Mouse (Mus musculus) neural tube, embryonic 11.5 days (tissue): Measurements from ENCODE around the gene Snx25. TPM values are rescaled to one million over a fixed set of nuclear protein-coding genes. Genes with fewer than 3 reads are reported as not detected.

Experiments
- ATAC-seq: fragments of 200-750 bp; cut with Nextera tagmentation; 2 replicates; pipeline ENCODE4 v1.8.0; 2017; ENCODE audit warnings: moderate number of reproducible peaks, mild to moderate bottlenecking, moderate TSS enrichment, moderate library complexity; ENCODE audit not compliant: insufficient read depth, low FRiP score, low TSS enrichment
- DNase-seq: peaks from one replicate; pipeline ENCODE4 v3.0.0-alpha.2; 2015; ENCODE audit warnings: low spot score
- H3K27ac ChIP-seq: fragments of 300-500 bp; sonication (generic); 2 replicates; pipeline ENCODE4 v1.5.1; 2014; ENCODE audit warnings: low read depth, mild to moderate bottlenecking, low read length
- H3K27me3 ChIP-seq: fragments of 300-500 bp; sonication (generic); 2 replicates; pipeline ENCODE4 v1.6.1; 2014; ENCODE audit warnings: mild to moderate bottlenecking, low read length, mixed read lengths; ENCODE audit not compliant: control insufficient read depth, insufficient read depth
- H3K36me3 ChIP-seq: fragments of 300-500 bp; sonication (generic); 2 replicates; pipeline ENCODE4 v1.6.1; 2014; ENCODE audit warnings: mild to moderate bottlenecking, low read length, moderate library complexity, mixed read lengths; ENCODE audit not compliant: control insufficient read depth, insufficient read depth
- H3K4me1 ChIP-seq: fragments of 300-500 bp; sonication (generic); 2 replicates; pipeline ENCODE4 v1.6.1; 2014; ENCODE audit warnings: low read length, mixed read lengths; ENCODE audit not compliant: control insufficient read depth, insufficient read depth
- H3K4me2 ChIP-seq: fragments of 300-500 bp; sonication (generic); 2 replicates; pipeline ENCODE4 v1.6.1; 2014; ENCODE audit warnings: low read depth, mild to moderate bottlenecking, moderate library complexity
- H3K4me3 ChIP-seq: fragments of 300-500 bp; sonication (generic); 2 replicates; pipeline ENCODE4 v1.5.1; 2014; ENCODE audit warnings: low read depth, low read length
- H3K9ac ChIP-seq: fragments of 300-500 bp; sonication (generic); 2 replicates; pipeline ENCODE4 v1.6.1; 2014; ENCODE audit warnings: mild to moderate bottlenecking, low read length
- H3K9me3 ChIP-seq: fragments of 300-500 bp; sonication (generic); 2 replicates; pipeline ENCODE4 v1.6.1; 2016; ENCODE audit warnings: low read length; ENCODE audit not compliant: control insufficient read depth
- WGBS: fragments of 180-500 bp; shearing (Covaris S2); extraction: QIAGEN DNeasy Blood & Tissue Kit; methylation state at CpG from one replicate; pipeline ENCODE4 v1.1.7; 2014; 5-methylcytosine and 5-hydroxymethylcytosine counted together
- polyA plus RNA-seq: library from polyadenylated mRNA; unstranded; fragments of >200 nt; fragmentation: Nextera tagmentation; extraction: Ambion mirVana; gene quantifications from 2 replicates; pipeline ENCODE4 v1.2.1, GENCODE M21; 2014

Gene Snx25
- polyA plus RNA-seq, 1 experiment from 2014 or later, result 8.5 TPM

DNA sequence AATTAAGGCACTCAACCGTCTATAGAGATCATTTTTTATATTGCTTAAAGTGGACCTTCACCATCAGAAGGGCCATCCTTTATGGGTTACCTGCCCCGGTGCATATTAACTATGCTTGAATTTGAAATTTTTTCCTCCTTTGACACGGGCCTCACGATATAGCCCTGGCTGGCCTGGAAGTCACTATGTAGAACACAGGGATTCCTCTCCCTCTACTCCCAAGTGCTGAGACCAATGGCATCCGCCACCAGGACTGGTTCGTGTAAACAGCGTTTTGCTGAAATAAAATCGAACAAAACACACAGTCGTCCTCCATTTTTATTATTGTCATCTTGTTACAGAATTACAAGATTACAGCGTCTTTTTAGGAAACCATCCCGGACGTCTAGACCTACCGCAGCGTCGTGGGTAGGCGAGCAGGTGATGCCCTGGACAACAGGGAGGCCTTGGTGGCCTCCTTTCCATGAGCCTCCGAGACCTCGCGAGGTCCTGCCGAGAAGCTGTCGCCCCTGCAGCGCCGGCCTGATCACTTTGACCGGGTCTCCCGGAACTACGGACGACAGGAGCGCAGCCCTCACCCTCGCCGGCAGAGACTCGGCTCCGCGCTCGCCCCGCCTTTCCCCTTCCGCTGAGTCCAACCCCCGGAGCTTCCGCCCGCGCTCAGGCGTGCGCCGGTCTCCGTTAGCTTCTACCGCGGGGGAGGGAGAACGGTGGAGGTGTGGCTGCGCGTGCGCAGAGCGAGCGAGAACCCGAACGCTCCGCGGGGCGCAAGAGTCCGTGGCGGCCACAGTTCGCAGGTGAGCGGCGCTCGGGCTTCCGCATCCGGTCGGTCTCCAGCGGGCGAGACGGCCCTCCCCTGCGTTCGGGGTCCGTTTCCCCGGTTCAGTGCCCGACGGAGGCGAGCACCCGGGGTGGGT, 11.3 kb upstream of the Snx25 start:
- peak; percentile 95 for DNase-seq
- Histone ChIP-seq H3K4me2 (peak overlapping the region; percentile 74), H3K27me3 (no peaks in the 10 kb centered on the region), H3K36me3 (no peaks in the 10 kb centered on the region), H3K9ac (peak overlapping the region; percentile 81), H3K4me3 (peak overlapping the region; percentile 70), H3K4me1 (peaks cover 3% of the 10 kb centered on the region; the same call in 1 of the 2 replicates), H3K27ac (peak overlapping the region; percentile 84), H3K9me3 (no peaks in the 10 kb centered on the region)
- peak; percentile 96 for ATAC-seq
- WGBS, result 3% methylated on average over 68 of the region's 77 CpGs

DNA sequence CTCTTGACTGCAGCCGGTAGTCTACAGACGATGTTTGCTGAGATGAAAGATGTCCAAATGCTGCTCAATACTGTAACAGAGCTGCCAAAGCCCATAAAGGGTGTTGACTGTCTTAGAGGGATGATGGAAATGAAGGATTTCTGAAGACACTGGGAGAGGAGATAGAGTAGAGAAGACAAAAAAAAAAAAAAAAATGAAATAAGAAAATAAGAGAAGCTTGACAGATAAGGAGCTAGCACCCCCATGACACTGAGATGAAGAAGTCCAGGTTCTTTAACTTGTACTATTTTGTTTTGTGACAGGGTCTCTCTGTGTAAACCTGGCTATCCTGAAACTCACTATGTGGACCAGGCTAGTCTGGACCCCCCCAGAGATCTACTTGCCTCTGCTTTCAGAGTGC, 1.1 kb upstream of the Snx25 start:
- peak overlapping the region; percentile 94 for H3K4me2 ChIP-seq
- no peak overlapping the region for H3K27ac ChIP-seq
- ATAC-seq (no peak), DNase-seq (no peak)
- H3K9ac ChIP-seq, result no peak overlapping the region
- H3K9me3 ChIP-seq, result no peaks in the 10 kb centered on the region
- 0 out of 2 replicates have a peak, but pooled peaks cover 3% of the 10 kb centered on the region for H3K27me3 ChIP-seq
- 30% methylated on average over 2 of the region's 2 CpGs for WGBS
- H3K4me3 ChIP-seq, result no peak overlapping the region
- peaks cover 6% of the 10 kb centered on the region; the same call in 1 of the 2 replicates for H3K4me1 ChIP-seq
- no peaks in the 10 kb centered on the region for H3K36me3 ChIP-seq

DNA sequence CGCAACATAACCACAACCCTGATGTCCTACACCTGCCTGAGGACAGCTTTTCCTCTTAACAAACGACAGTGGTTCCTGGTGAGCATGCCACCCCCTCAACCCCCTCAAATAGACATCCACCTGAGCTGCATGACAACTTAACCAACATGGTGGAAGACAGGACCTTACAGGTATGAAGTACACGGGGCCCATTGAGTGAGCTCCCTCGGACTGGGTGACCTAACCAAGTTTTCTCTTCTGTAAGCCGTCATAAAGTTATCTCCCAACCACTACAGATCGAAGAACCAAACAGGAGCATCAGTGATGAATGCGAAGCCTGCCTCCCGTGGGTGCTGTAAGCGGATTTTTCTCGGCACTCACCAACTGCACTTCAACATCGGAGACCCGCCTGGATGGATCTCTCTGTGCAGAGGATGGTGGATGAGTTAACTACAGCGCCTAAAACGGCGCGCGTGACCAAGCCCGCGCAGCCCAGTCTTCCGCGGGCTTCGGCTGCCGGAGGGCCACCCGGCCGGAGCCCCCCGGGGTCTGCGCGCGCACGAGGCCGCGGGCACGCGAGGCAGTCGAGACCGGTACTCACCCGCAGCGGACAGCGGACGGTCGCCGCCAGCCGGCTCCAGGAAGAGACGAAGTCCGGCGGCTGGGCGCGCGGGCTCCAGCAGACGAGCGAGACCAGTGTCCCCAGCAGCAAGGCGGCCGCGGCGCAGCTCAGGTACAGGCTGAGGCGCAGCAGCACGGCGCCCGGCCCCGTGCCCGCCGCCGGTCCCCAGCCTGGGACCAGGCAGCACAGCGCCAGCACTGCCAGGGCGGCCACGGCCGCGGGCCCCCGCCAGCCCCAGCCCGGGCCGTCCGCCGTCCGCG, 527 bp downstream of the Snx25 start, which contains the start of gene Cfap97:
TSS of gene Cfap97 (plus strand) at position 570 of the 861 bp plus-strand sequence.
- peak; percentile 87 for ATAC-seq
- 1% methylated on average over 75 of the region's 75 CpGs for WGBS
- Histone ChIP-seq H3K4me2 (peak within 1 kb of the TSS; percentile 94), H3K9ac (peak within 1 kb of the TSS; percentile 82), H3K27ac (peak within 1 kb of the TSS; percentile 60; the same call in 1 of the 2 replicates), H3K27me3 (0 out of 2 replicates have a peak, but pooled peaks cover 3% of the 10 kb centered on the region), H3K4me1 (peaks cover 6% of the 10 kb centered on the region; the same call in 1 of the 2 replicates), H3K36me3 (no peaks in the 10 kb centered on the region), H3K4me3 (peak within 1 kb of the TSS; percentile 85), H3K9me3 (no peaks in the 10 kb centered on the region)
- DNase-seq, result peak; percentile 68

DNA sequence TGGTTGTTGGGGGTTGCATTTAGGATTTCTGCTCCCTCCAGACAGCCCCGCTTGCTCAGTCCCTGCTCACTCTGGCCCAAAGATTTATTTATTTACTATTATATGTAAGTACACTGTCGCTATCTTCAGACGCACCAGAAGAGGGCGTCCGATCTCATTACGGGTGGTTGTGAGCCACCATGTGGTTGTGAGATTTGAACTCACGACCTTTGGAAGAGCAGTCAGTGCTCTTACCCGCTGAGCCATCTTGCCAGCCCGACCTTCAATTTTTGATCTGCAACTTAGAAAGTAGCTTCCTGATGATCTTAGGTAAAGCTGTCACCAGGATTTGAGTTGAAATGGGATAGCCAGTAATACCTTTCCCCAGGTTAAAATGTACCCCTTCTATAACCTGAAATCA, 2.2 kb downstream of the Snx25 start:
- Histone ChIP-seq H3K27ac (no peak overlapping the region), H3K9ac (no peak overlapping the region), H3K27me3 (0 out of 2 replicates have a peak, but pooled peaks cover 3% of the 10 kb centered on the region), H3K4me1 (peaks cover 6% of the 10 kb centered on the region; the same call in 1 of the 2 replicates), H3K9me3 (no peaks in the 10 kb centered on the region), H3K36me3 (no peaks in the 10 kb centered on the region), H3K4me3 (no peak overlapping the region), H3K4me2 (no peak overlapping the region)
- 75% methylated on average over 9 of the region's 9 CpGs for WGBS
- ATAC-seq, result no peak
- DNase-seq, result no peak

DNA sequence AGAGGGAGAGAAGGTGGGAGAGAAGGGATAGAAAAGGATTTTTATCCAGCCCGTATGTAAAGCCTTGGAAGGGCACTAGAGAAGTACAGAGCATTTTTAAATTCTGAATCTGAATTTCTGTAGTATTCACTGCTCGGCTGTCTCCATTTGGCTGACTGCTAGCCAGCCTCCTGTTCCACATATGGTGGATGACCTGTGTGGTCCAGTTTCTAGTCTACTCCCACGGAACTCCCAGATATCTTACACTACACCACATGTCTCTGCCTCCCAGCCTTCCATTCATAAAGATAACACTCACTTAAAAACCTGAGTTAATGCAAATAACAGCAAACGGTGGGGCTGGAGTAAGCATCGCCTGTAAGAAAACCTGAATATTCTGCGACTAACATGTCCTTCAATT, 2.7 kb downstream of the Snx25 start:
- Histone ChIP-seq H3K27ac (no peak overlapping the region), H3K27me3 (0 out of 2 replicates have a peak, but pooled peaks cover 3% of the 10 kb centered on the region), H3K36me3 (no peaks in the 10 kb centered on the region), H3K4me3 (no peak overlapping the region), H3K4me1 (peaks cover 6% of the 10 kb centered on the region; the same call in 1 of the 2 replicates), H3K9me3 (no peaks in the 10 kb centered on the region), H3K4me2 (no peak overlapping the region), H3K9ac (no peak overlapping the region)
- 77% methylated on average over 6 of the region's 6 CpGs for WGBS
- ATAC-seq, result no peak
- no peak for DNase-seq

DNA sequence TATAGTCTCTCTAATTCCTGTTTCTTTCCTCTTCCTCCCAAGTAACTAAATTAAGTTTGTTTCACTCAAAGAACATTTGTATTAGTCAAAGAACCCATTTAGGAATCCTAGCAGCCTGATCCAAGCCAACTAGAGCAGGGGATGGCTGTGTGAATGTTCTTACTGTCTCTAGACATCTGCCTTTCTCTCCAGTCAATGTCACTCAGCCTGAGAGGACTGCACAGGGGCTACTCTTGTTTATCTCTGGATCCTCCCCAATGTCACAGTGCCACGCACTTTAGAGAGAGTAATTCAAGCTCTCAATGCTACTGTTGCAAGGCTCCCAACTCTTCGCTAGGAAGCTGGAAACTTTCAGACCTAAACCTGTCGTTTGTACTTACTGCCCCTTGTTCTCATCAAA, 5.8 kb downstream of the Snx25 start:
- Histone ChIP-seq H3K4me1 (peaks cover 6% of the 10 kb centered on the region; the same call in 1 of the 2 replicates), H3K4me3 (no peak overlapping the region), H3K9ac (no peak overlapping the region), H3K27ac (no peak overlapping the region), H3K27me3 (no peaks in the 10 kb centered on the region), H3K36me3 (no peaks in the 10 kb centered on the region), H3K4me2 (no peak overlapping the region), H3K9me3 (no peaks in the 10 kb centered on the region)
- DNase-seq (no peak), ATAC-seq (no peak)
- WGBS, result 61% methylated on average over 3 of the region's 3 CpGs

DNA sequence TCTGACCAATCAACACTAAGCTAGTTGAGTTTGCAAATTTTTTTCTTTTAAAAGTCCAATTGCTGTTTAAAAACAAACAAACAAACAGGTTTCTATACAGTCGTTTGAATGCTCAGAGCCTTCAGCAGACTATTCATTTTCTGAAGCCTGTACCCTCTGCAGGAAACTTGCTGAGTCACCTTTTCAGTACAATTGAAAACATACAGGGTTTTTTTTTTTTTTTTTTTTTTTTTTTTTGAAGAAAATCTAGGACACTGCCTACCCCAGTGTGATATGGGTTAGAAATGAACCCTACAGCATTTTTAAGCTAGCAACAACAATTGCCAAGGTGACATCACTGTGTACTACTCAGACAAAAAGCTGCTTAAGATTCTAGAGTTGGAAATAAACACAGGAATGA, 8.0 kb downstream of the Snx25 start:
- no peak overlapping the region for H3K4me3 ChIP-seq
- H3K4me1 ChIP-seq, result no peaks in the 10 kb centered on the region
- H3K9me3 ChIP-seq, result no peaks in the 10 kb centered on the region
- no peak overlapping the region for H3K9ac ChIP-seq
- H3K27ac ChIP-seq, result no peak overlapping the region
- 63% methylated on average over 1 of the region's 1 CpGs for WGBS
- ATAC-seq (no peak), DNase-seq (no peak)
- no peaks in the 10 kb centered on the region for H3K27me3 ChIP-seq
- no peak overlapping the region for H3K4me2 ChIP-seq
- H3K36me3 ChIP-seq, result no peaks in the 10 kb centered on the region

DNA sequence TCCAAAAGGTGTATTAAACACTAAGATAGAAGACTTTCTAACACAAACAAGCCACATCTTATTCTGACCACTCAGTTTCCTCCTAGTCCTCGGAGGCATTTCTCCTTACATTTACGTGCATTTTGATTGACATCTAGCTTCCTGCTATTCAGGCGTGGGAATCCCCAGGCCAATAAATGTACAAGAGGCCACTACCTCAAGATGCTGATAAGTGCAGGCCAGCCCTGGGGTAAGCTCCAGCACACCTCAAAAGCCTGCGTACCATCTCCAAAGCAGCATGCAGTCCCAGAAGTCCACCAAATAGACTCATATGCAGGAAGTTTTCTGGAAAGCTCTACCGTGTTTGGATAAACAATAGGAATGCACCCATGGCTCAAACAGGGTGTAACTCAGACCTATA, 8.5 kb downstream of the Snx25 start:
- Histone ChIP-seq H3K4me3 (no peak overlapping the region), H3K9me3 (no peaks in the 10 kb centered on the region), H3K4me1 (no peaks in the 10 kb centered on the region), H3K36me3 (no peaks in the 10 kb centered on the region), H3K9ac (no peak overlapping the region), H3K27me3 (no peaks in the 10 kb centered on the region), H3K27ac (no peak overlapping the region), H3K4me2 (no peak overlapping the region)
- DNase-seq, result no peak
- WGBS, result 74% methylated on average over 5 of the region's 5 CpGs
- no peak for ATAC-seq
